ENCODE assay signal across 17 mouse cellular contexts in genomic region chr6:90680401-90680800, GRCm38 (mm10).
DNase-seq lines count a peak whose midpoint lies in the region; ATAC-seq and TF ChIP-seq lines count a peak whose summit lies in the region.
"Had no signal": no experiment of that assay in that cellular context is flagged by ENCODE, and none has a peak within 500 bp of the region (broad histone marks: within the 10 kb centered on the region; RNA-seq: fewer than 3 reads in every experiment).

No protein-coding gene starts in this region.

- peak overlapping the region; percentile 3; the same call in 1 of the 2 replicates for H3K27ac ChIP-seq in heart, postnatal 0 days (ENCODE audit: low read depth)
- H3K27ac ChIP-seq: forebrain, embryonic 13.5 days; hindbrain, embryonic 10.5 days; hindbrain, embryonic 14.5 days had no signal

- TF ChIP-seq CTCF in heart, postnatal 0 days (IDR thresholded peaks at IDR 0.05; ENCODE audit: low read depth), result no peak
- no peak for TF ChIP-seq CTCF in lung, adult 2 months (IDR thresholded peaks at IDR 0.05; ENCODE audit: insufficient read depth, low read length)

- intact Hi-C loops in heart, postnatal 14 days (cut with DNase I), result no loop called here

- no peak overlapping the region for H3K9ac ChIP-seq in heart, postnatal 0 days (replicated peaks; ENCODE audit: low read depth, low read length)
- H3K9ac ChIP-seq: forebrain, embryonic 13.5 days; heart, embryonic 12.5 days; hindbrain, embryonic 14.5 days had no signal

- no peak overlapping the region for H3K4me3 ChIP-seq in heart, postnatal 0 days (ENCODE audit: low read depth, low read length)
- no peak overlapping the region for H3K4me3 ChIP-seq in lung, adult 2 months (replicated peaks; ENCODE audit: extremely low read depth, low read depth, low read length)
- H3K4me3 ChIP-seq: embryonic facial prominence, embryonic 10.5 days; forebrain, embryonic 13.5 days; heart, embryonic 12.5 days; hindbrain, embryonic 10.5 days had no signal

- H3K4me1 ChIP-seq in heart, postnatal 0 days (ENCODE audit: control insufficient read depth, insufficient read depth), result peaks cover 8% of the 10 kb centered on the region
- peaks cover 19% of the 10 kb centered on the region for H3K4me1 ChIP-seq in lung, adult 2 months (ENCODE audit: control insufficient read depth, insufficient read depth, low read length)
- H3K4me1 ChIP-seq: forebrain, embryonic 13.5 days had no signal

- H3K36me3 ChIP-seq in heart, postnatal 0 days (replicated peaks; ENCODE audit: control insufficient read depth, insufficient read depth, low read length), result peaks cover 60% of the 10 kb centered on the region

- TF ChIP-seq EP300 in heart, postnatal 0 days (IDR thresholded peaks at IDR 0.05; ENCODE audit: low read depth), result no peak

- ATAC-seq in heart, postnatal 0 days (ENCODE audit: insufficient read depth, low read depth), result no peak
- no peak for ATAC-seq in monocyte, adult 5-6 weeks (replicated peaks; ENCODE audit: insufficient number of reproducible peaks, low FRiP score, low TSS enrichment, poor library complexity, severe bottlenecking)
- ATAC-seq: forebrain, embryonic 13.5 days had no signal

- no peak overlapping the region for H3K4me2 ChIP-seq in heart, postnatal 0 days (ENCODE audit: low read depth, low read length)
- H3K4me2 ChIP-seq: forebrain, embryonic 13.5 days; heart, embryonic 12.5 days; hindbrain, embryonic 14.5 days had no signal

- no peaks in the 10 kb centered on the region for H3K9me3 ChIP-seq in heart, postnatal 0 days (replicated peaks; ENCODE audit: control insufficient read depth, low read length)
- H3K9me3 ChIP-seq: embryonic facial prominence, embryonic 10.5 days; forebrain, embryonic 13.5 days; heart, embryonic 12.5 days; hindbrain, embryonic 10.5 days had no signal

- DNase-seq in heart, postnatal 0 days (ENCODE audit: low spot score), result no peak
- no peak for DNase-seq in heart, postnatal 14 days
- DNase-seq in kidney, postnatal 36 days, result peak; percentile 36 to 37
- no peak for DNase-seq in kidney, adult 18-20 months
- peak; percentile 47 for DNase-seq in lung, postnatal 36 days
- no peak for DNase-seq in lung, adult 2 months
- DNase-seq: adrenal gland, adult 2 months; adrenal gland, postnatal 25 days; cerebellum, adult 2 months; cerebellum, postnatal 10 days; heart, adult 18-20 months had no signal

- TF ChIP-seq POLR2A in lung, adult 2 months (IDR thresholded peaks at IDR 0.05; ENCODE audit: borderline replicate concordance, extremely low read depth, low read depth, low read length), result no peak

- H3K27me3 ChIP-seq in heart, postnatal 0 days (ENCODE audit: control insufficient read depth, insufficient read depth, low read length), result no peaks in the 10 kb centered on the region
- H3K27me3 ChIP-seq: forebrain, embryonic 13.5 days; heart, embryonic 12.5 days had no signal

- WGBS in heart, postnatal 0 days, result 68% methylated on average over 12 of the region's 12 CpGs
- 53% methylated on average over 12 of the region's 12 CpGs for WGBS in lung, adult 2 months

Comparison
In these comparisons a context has a peak if more than half of its experiments do, and no peak if none do; other contexts are left out.
1. DNase-seq: peak in kidney, postnatal 36 days (2 of 2) and lung, postnatal 36 days (single experiment); none in heart, postnatal 0 days (single experiment), heart, postnatal 14 days (0 of 2), kidney, adult 18-20 months (single experiment) and lung, adult 2 months (single experiment).